Mouse (Mus musculus) embryonic stem cell, embryonic (primary cell): ENCODE results near the gene Pakap.

Experiments
- CTCF ChIA-PET, 4 experiments: fragments of 300-600 bp in 2 of 4; fragments of 350-600 bp in 2 of 4; sonication (Branson Sonifier 250); formaldehyde crosslinking; loops; one replicate each; lab custom pipeline; 2022; ENCODE audit warnings: inconsistent platforms in 2 of 4; lab: Charles Lee
- POLR2A ChIA-PET, 4 experiments: fragments of 300-600 bp in 2 of 4; fragments of 350-600 bp in 2 of 4; sonication (Branson Sonifier 250); formaldehyde crosslinking; loops; one replicate each; lab custom pipeline; 2022; ENCODE audit warnings: antibody characterized with exemption in 4 of 4, inconsistent platforms in 1 of 4; lab: Charles Lee

The Pakap gene

DNA sequence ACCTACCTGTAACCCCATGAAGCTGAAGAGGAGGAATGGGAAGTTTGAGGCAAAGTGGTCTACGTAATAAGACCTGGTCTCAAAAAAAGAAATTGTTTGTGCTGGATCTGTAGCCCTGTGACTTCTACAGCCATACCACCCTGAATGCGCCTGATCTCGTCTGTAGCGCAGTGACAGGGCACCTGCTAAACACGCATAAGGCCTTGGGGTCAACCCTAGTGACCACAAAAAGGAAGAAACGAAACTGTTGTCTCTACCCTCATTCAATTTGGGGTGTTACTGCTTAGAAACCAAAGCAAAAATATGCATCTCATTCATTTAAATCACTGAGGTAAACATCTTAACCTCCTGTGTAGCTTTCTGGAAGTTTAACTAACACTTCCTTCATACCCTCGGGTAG, 136.6 kb downstream of the Pakap start:
- POLR2A ChIA-PET: no interaction called here
- CTCF ChIA-PET: no interaction called here

DNA sequence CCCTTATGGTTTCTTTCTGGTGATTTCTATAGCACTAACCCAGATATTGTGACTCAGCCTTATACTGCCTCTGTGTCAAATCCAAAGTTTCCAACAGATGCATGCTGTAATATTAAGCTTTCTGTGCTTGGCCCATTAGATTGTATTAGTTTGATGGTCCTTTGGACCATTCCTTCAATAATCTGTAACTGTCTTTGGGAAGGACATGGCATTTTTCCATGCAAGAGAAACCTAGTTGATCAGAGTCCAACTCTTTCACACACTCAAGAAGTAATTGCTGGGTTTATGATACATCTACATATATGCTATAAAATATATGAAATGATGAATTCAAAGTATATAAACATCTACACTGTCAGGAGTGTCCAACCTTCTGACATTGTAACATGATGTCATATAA, 147.9 kb downstream of the Pakap start:
- POLR2A ChIA-PET: interaction anchor here in 1 of 4 experiments (1.5 kb wide), 2 partner anchors 56 to 241 kb away, joined by 3 to 4 read pairs; partner anchors contain the start of gene Txn1
- CTCF ChIA-PET: interaction anchor here (0.6 to 1.2 kb wide), 6 partner anchors 8 to 1625 kb away, joined by 3 to 14 read pairs (median 3); no protein-coding TSS in a partner anchor

DNA sequence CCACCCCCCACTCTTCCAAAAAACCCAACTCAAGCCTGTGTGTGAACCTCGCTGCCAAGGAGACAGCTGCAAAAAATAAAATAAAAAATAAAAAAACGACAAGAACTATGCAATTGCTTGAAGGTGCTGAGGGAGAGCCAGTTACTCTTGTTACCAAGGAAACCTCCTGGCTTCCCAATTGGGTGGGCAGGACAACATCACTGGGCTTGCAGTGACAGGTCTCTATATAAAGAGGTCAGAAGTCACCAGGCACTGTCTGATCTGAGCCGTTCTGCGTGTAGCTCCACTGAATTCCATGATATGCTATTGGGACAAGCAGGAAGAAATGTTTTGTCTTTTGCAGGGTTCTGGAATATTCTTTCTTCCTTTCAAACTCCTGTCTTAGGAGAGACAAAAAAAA, 148.8 kb downstream of the Pakap start:
- ChIA-PET CTCF (interaction anchor here in 3 of 4 experiments (0.6 to 0.7 kb wide), 4 partner anchors 19 to 319 kb away, joined by 3 to 14 read pairs (median 7); no protein-coding TSS in a partner anchor), POLR2A (interaction anchor here in 3 of 4 experiments (0.6 to 1.5 kb wide), 6 partner anchors 16 to 472 kb away, joined by 3 to 4 read pairs (median 4); partner anchors contain the start of gene Txn1 (in 1 of the 3))

DNA sequence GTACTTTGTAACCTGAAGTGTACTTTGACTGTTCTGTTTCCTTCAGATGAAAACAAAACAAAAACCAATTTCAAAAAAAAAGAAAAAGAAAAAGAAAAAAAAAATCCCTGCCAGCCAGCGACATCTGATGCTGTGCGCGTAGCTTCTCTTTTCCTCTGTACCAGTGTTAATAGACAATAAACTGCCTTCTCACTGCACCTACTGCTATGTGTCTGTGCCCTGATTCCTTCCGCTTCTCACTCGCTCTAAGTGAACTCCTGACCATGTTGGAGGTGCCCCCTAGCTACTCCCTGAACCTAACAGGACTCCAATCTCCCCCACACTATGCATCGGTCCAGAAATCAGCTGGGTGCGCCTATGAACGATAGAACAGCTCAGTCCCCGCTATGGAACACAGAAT, 149.4 kb downstream of the Pakap start, which contains the start of gene Akap2:
Akap2 (plus strand) TSS at position 304 of the 400 bp plus-strand sequence.
- CTCF ChIA-PET: interaction anchor here in 2 of 4 experiments (0.6 to 1.0 kb wide), 3 partner anchors 43 to 318 kb away, joined by 3 to 11 read pairs (median 3); no protein-coding TSS in a partner anchor
- POLR2A ChIA-PET: interaction anchor here in 2 of 4 experiments (0.6 to 1.5 kb wide), 6 partner anchors 15 to 794 kb away, joined by 3 to 4 read pairs (median 4); partner anchors contain the start of gene Txn1 (in 1 of the 2)

DNA sequence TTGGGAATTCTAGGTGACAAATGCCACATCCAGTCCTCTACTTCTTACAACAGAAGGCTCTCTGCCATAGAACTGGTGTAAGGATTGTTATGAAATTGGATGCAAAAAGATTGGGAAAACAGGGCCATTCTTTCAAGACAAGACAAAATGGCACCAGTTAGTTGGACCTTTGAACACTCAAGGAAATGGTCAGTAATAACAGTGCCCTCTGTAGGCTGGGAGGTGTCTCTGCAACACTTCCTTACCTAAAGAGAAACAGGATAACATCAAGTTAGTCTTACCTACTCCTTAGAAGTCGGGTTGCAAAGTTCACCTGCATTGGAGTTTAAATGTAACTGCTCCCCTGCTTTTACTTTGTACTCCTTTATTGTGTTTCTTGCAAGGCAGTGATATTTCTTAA, 151.4 kb downstream of the Pakap start:
- ChIA-PET POLR2A (interaction anchor here in 1 of 4 experiments (0.5 kb wide), 1 partner anchor 62 kb away, joined by 3 read pairs; no protein-coding TSS in a partner anchor), CTCF (interaction anchor here in 1 of 4 experiments (1.0 kb wide), 1 partner anchor 44 kb away, joined by 4 read pairs; no protein-coding TSS in a partner anchor)

DNA sequence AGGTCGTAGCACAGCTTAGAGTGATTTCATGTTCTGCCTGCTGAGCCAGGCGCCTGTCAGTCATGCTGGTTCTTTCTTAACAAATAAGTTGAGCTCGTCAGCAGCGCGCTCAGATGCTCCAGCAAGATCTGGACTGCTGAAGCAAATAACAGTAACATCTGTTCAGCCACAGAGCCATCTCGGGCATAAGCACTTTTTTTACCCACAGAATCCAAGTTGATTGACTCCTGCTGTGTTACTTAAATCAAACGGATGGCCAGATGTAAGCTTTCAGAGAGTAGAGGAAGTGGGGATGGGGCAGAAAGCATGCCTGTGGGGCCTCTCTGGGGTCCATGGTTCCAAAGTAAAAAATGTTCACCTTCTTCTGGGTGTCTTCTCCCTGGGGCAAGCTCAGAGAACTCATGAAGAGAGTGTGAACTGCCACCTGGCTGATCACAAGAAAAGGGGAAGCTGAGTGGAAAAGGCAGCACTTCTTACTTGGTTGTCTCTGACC, 152.9 kb downstream of the Pakap start:
- POLR2A ChIA-PET: interaction anchor here in 2 of 4 experiments (0.9 to 1.8 kb wide), 3 partner anchors 30 to 235 kb away, joined by 3 to 5 read pairs (median 4); partner anchors contain the start of gene Txn1 (in 1 of the 2)
- CTCF ChIA-PET: interaction anchor here in 2 of 4 experiments (0.8 to 1.4 kb wide), 3 partner anchors 46 to 53 kb away, joined by 3 to 7 read pairs (median 6); no protein-coding TSS in a partner anchor

DNA sequence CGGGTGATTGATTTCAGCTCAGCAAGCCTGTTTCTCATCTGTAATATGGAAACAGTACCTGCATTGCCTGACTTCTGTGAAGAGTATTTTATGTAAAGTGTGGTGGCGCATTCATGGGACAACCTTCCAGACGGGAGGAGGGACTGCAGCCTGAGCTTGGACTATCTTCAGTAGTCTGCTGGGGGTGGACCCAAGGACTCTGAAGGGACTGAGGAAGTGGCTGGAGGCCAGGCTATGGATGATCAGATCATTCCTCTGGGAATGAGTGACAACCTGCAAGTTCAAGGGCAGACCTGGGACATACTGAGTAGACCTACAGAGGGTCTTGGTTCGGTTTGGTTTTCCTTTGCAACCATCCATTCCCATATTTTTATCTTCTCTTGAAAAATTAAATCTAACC, 154.3 kb downstream of the Pakap start:
- ChIA-PET CTCF (interaction anchor here in 1 of 4 experiments (1.0 to 2.3 kb wide), 2 partner anchors 47 to 50 kb away, joined by 3 to 12 read pairs; no protein-coding TSS in a partner anchor), POLR2A (interaction anchor here in 1 of 4 experiments (1.1 kb wide), 1 partner anchor 85 kb away, joined by 3 read pairs; no protein-coding TSS in a partner anchor)

DNA sequence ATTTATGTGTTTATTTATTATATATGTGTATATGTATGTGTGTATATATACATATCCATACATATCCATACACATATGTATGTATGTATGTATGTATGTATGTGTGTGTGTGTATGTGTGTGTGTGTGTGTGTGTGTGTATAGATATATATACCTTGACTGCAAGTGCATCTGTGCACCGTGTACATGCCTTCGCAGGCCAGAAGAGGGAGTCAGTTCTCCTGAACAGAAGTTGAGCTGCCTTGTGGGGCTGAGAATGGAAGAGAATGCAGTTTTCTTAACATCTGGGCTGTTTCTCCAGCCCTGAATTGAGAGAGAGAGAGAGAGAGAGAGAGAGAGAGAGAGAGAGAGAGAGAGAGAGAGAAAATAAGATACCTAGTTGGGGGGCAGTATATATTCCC, 155.7 kb downstream of the Pakap start:
- CTCF ChIA-PET: interaction anchor here (0.6 to 2.7 kb wide), 31 partner anchors 8 to 610 kb away, joined by 3 to 18 read pairs (median 4); no protein-coding TSS in a partner anchor

DNA sequence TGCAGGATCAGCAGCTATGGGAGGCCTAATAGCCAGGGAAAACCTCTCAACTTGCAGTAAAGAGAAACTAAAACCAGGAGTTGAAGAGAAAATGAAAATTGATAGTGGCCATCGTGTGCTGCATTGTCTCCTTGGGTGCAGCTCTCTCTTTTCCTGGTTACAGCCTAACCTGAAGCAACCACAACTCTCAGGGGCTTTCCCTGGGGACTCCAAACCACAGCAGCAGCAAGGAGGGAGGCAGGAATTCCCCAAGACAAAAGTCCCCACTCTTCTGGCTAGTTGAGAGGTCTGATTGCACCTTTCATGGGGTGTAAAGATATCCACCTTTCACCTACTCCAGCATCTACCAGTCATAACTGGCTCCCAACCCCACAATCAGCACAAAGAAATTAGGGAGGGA, 157.6 kb downstream of the Pakap start:
- CTCF ChIA-PET: interaction anchor here in 1 of 4 experiments (0.6 to 2.7 kb wide), 2 partner anchors 64 to 88 kb away, joined by 5 to 18 read pairs; no protein-coding TSS in a partner anchor

More for the DNA sequence above, 155.7 kb downstream of the Pakap start:
- POLR2A ChIA-PET: interaction anchor here (0.6 to 2.0 kb wide), 8 partner anchors 12 to 74 kb away, joined by 3 to 7 read pairs (median 3); no protein-coding TSS in a partner anchor

DNA sequence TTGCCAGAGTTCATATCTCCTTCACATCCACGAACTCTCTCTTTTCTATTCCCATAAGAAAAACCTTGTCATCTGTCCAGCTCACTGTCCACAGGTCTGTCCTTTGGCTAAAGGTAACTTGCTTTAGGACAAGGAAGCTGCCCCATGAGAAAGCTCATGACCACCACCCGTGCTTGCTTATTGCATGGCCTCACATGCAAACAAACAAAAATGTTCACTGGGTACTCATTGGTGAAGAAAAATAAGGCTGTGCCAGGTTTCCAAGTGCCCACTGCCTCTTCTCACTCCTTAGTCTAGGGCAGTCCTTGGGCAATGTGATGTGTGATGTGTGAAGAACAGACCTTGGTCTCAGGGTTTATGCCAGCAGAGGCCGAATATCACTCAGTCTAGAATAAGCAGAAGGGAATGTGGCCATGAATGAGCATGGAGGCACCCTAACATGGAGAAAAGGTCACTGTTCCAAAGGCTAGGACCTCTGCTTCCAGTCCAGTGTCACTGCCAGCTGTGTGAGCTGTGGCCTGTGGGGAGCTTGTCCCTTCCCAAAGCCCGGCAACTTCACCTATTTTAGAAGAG, 160.7 kb downstream of the Pakap start:
- ChIA-PET POLR2A (interaction anchor here in 3 of 4 experiments (0.6 to 1.4 kb wide), 4 partner anchors 36 to 228 kb away, joined by 3 to 4 read pairs (median 3); partner anchors contain the start of gene Txn1 (in 1 of the 3)), CTCF (no interaction called here)

More for the DNA sequence above, 157.6 kb downstream of the Pakap start:
- POLR2A ChIA-PET: interaction anchor here in 1 of 4 experiments (0.8 to 1.1 kb wide), 4 partner anchors 40 to 64 kb away, joined by 3 read pairs; no protein-coding TSS in a partner anchor

DNA sequence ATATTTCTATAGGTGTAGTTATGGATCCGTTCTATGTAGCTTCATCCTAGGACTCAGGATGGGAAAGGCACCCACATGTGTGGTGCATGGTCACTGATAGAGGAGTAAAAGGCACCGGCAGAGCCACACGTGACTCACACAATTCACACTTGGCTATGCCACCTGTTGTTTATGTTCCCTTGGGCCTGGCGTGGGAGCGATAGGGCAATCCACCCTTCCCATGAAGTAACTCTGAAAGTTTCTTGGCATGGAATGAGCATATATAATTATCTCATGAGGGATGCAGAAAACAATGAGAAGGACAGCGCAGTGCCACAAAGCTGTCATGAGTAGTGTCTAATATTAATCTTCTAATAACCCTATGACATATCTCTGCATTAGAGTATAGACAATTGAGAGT, 162.1 kb downstream of the Pakap start:
- CTCF ChIA-PET: no interaction called here
- POLR2A ChIA-PET: interaction anchor here in 2 of 4 experiments (0.8 to 1.4 kb wide), 4 partner anchors 27 to 126 kb away, joined by 3 read pairs; no protein-coding TSS in a partner anchor

DNA sequence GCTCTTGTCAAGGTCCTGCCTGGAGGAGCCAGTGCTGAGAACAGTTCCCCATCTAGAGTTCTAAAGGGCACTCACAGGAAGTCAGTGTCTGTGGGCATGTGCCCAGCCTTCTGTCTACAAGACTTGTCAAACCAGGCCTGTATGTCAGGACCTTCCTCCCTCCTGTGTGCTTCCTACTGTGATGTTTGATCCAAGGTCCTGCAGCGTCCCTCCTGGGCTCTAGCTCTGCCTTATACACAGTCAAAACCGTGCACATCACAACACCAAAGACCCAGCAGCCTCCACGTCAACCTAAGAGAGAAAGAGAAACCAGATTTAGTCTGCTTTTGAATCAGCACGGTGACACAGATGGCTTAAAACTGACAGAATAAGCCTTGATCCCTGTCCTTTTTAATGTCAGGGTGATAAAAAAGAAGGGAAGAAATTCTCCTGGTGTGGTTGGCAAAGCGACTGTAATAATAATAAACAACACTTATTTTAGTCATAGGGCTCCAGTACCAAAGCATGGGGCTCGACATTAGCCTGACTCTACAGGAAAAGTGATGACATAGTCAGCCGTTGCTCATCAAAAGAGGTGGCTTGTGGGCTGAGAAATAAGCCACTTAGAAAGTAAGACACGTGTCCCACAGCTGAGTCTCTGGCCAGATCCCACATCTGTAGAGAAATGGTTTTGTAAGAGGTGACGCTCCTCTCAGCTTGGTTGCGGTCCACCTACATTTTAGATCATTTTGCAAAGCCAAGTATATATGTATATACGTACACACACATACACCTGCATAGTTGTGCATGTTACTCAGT, 163.0 kb downstream of the Pakap start:
- ChIA-PET CTCF (no interaction called here), POLR2A (interaction anchor here in 1 of 4 experiments (1.4 kb wide), 1 partner anchor 125 kb away, joined by 3 read pairs; no protein-coding TSS in a partner anchor)

DNA sequence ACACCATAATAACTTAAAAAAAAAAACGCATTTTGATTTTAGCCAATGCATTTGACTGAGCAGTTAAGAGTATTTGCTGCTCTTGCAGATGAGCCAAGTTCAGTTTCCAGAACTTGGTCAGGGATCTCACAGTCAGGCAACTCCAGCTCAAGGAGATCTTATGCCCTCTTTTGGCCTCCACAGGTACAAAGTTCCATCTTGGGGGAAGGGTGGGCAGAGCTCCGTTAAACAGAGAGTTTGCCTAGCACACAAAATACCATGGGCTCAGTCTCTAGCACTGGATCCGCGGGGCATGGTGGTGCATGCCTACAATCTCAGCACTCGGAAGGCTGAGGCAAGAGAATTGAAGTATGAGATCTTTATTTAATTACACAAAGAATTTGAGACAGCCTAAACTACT, 164.4 kb downstream of the Pakap start:
- POLR2A ChIA-PET: interaction anchor here in 1 of 4 experiments (0.7 kb wide), 1 partner anchor 15 kb away, joined by 3 read pairs; no protein-coding TSS in a partner anchor

DNA sequence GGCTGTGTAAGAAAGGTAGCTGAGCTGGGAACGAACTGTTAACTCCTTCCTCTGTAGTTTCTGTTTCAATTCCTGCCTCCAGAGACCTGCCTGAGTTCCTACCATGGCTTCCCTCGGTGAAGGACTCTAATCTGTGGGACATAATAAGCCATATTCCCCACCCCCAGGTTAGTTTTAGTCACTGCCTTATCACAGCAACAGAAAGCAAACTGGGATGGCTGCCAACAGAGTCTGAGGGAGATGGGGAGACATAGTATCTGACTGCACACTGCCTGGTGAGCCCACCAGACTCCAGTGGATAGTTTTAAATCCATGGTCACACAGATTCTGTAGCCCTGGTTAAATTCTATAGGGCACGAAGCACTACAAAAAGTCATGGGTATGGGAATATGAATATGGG, 165.5 kb downstream of the Pakap start:
- POLR2A ChIA-PET: interaction anchor here in 1 of 4 experiments (0.6 kb wide), 1 partner anchor 37 kb away, joined by 3 read pairs; no protein-coding TSS in a partner anchor
- CTCF ChIA-PET: interaction anchor here in 1 of 4 experiments (0.6 to 0.9 kb wide), 2 partner anchors 10 to 60 kb away, joined by 3 to 4 read pairs; no protein-coding TSS in a partner anchor

More for the DNA sequence above, 164.4 kb downstream of the Pakap start:
- CTCF ChIA-PET: interaction anchor here in 1 of 4 experiments (0.9 kb wide), 1 partner anchor 59 kb away, joined by 4 read pairs; no protein-coding TSS in a partner anchor

DNA sequence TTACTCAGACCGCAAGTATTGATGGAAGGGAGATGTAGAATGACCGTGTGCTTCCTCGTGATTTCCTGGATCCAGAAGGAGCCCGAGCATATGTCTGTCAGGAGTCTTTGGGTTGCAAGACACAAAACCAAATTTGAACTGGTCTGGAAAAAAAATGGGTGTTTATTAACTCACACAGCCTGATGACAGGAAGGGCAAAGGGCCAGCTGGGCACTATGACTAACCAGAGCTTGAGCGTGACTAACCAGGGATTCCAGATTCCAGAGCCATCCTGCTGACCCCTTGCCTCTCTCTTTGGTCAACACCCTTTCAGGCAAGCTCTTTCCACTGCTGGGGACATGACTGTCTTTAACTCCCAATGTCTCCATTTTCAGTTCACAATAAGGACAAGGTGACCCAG, 167.4 kb downstream of the Pakap start:
- CTCF ChIA-PET: interaction anchor here in 1 of 4 experiments (2.1 kb wide), 1 partner anchor 12 kb away, joined by 12 read pairs; no protein-coding TSS in a partner anchor
- POLR2A ChIA-PET: interaction anchor here in 2 of 4 experiments (0.6 to 0.7 kb wide), 2 partner anchors 12 to 59 kb away, joined by 3 read pairs; no protein-coding TSS in a partner anchor

DNA sequence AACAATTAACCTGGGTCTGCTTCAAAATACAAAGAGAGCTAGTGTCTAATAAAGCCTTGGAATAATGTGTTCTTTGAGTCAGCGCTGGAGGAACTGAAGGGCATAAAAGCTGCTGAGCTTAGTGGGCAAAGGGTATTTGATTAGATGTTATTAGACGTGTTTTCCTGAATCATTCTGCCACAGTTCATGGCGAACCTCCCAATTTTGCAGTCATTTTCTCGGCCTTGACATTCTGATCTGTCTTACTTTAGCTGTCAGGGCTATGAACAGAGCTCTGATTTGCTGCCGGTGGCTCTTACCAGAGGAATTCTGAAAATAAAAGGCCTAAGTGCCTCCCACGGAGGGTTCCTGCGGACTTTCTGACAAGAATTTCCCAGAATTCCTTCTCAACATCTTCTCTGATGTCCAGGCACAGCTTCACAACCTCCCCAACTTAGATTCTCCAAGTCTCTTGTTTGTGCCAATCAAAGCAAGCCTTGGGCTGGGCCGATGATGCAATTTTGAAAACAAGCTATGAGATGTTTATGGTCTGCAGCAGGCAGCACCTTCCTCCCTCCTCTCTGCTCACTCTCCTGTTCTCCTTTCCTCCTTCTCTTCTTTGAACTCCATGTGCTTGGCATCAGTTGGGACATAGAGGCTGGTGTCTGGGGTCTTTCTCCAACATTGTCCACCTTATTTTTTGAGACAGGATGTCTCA, 171.0 kb downstream of the Pakap start:
- POLR2A ChIA-PET: interaction anchor here in 2 of 4 experiments (0.9 to 1.0 kb wide), 3 partner anchors 11 to 218 kb away, joined by 3 read pairs; partner anchors contain the start of gene Txn1 (in 1 of the 2)
- CTCF ChIA-PET: interaction anchor here in 1 of 4 experiments (0.5 kb wide), 1 partner anchor 25 kb away, joined by 4 read pairs; no protein-coding TSS in a partner anchor
